Mouse (Mus musculus): Measurements from ENCODE around the gene Zfp52. TPM values are rescaled to one million over a fixed set of nuclear protein-coding genes. Genes with fewer than 3 reads are reported as not detected.
A peak's percentile ranks its signal among the peaks of the same experiment; 100 is the strongest.

Gene Zfp52
- total RNA-seq, 1 experiment: 3.7 TPM

- TF ChIP-seq ZC3H11A (IDR thresholded peaks at IDR 0.05; ENCODE audit: borderline replicate concordance, low read depth, low read length) (no peak), MAFK (IDR thresholded peaks at IDR 0.05; ENCODE audit: insufficient read depth, low read depth, low read length) (no peak), CHD2 (IDR thresholded peaks at IDR 0.05; ENCODE audit: low read depth, low read length) (no peak), HCFC1 (IDR thresholded peaks at IDR 0.05; ENCODE audit: borderline replicate concordance, insufficient read depth, low read length) (no peak)
- H3K9me3 ChIP-seq (ENCODE audit: control insufficient read depth, insufficient read depth, low read depth, low read length): no peaks in the 10 kb centered on the region
- H3K4me1 ChIP-seq (ENCODE audit: control insufficient read depth in 2 of 2, insufficient read depth in 2 of 2, low read length in 2 of 2, poor library complexity in 1 of 2): peaks cover 5 to 13% of the 10 kb centered on the region in 2 experiments; a peak in 2 of 4 replicates
Observed at GRCm38 (mm10) chr17:21531621-21532020, 3.7 kb upstream of the Zfp52 start.

DNA sequence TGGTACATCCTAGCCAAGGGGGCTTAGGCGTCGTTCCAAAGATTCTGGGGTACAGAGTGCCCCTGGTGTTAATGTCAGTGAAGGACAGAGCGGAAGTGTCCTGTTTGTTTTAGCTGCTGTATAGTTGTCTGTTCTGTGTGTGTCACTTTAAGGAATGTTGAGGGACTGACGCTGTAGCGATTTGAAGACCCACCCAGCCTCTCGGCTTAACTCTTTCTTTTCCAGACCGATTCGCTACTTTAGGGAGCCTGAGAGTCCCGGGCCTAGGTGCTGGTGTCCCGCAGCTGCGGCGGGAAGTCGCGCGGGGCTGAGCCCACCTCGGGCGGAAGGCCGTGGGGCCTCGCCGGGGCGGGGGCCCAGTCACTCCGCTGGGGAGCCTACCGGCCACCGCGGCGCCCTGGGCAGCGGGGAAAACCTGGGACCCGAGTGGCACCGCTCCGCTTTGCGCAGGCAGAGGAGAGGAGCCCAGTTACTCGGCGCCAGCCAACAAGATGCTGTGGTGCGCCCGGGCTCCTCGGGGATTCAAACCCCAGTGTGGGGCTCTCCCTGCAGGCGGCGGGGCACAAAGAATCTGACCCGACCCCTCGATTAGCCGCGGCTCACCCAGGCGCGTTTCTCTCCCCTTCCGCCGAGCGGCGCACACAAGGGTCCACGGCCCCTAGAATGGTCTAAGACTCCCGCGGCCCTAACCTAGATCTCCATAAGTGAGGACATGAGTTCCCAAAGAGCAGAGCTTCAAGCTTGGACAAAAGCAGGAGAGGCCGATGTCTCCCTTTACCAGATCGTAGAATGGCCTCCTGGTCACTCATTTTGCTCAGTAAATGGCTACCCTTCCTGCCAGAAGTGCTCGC lies 3.0 kb upstream of the Zfp52 start:
- H3K9me3 ChIP-seq (ENCODE audit: control insufficient read depth, insufficient read depth, low read depth, low read length): no peaks in the 10 kb centered on the region
- H3K4me3 ChIP-seq (ENCODE audit: insufficient read depth in 1 of 2, low read depth in 1 of 2, low read length in 2 of 2, poor library complexity in 1 of 2, severe bottlenecking in 1 of 2): peak overlapping the region; percentile 77 to 79
- H3K9ac ChIP-seq (ENCODE audit: insufficient read depth, low read depth, low read length, poor library complexity, severe bottlenecking): peak overlapping the region; percentile 83
- in situ Hi-C loops (cut with MboI; ENCODE audit: low sequenced_read_pairs in 2 of 2, unreplicated experiment in 2 of 2): no loop called here
- TF ChIP-seq ZC3H11A (IDR thresholded peaks at IDR 0.05; ENCODE audit: borderline replicate concordance, low read depth, low read length) (no peak), CHD2 (IDR thresholded peaks at IDR 0.05; ENCODE audit: low read depth, low read length) (no peak), ZNF384 (IDR thresholded peaks at IDR 0.05; ENCODE audit: low read depth, low read length) (no peak), MAFK (IDR thresholded peaks at IDR 0.05; ENCODE audit: insufficient read depth, low read depth, low read length) (no peak), HCFC1 (IDR thresholded peaks at IDR 0.05; ENCODE audit: borderline replicate concordance, insufficient read depth, low read length) (no peak)
- peak overlapping the region; percentile 50; the same call in 1 of the 2 replicates for H3K27ac ChIP-seq (ENCODE audit: insufficient read depth, low read depth, low read length, poor library complexity, severe bottlenecking)
- peak; percentile 38 for DNase-seq (ENCODE audit: low read depth, low spot score)
- H3K36me3 ChIP-seq (ENCODE audit: control insufficient read depth, insufficient read depth, low read length, poor library complexity, severe bottlenecking): no peaks in the 10 kb centered on the region
- peaks cover 5 to 13% of the 10 kb centered on the region in 2 experiments; a peak in 2 of 4 replicates for H3K4me1 ChIP-seq (ENCODE audit: control insufficient read depth in 2 of 2, insufficient read depth in 2 of 2, low read length in 2 of 2, poor library complexity in 1 of 2)

More at GRCm38 (mm10) chr17:21531621-21532020, 3.7 kb upstream of the Zfp52 start:
- no peak overlapping the region for H3K27ac ChIP-seq (ENCODE audit: insufficient read depth, low read depth, low read length, poor library complexity, severe bottlenecking)
- DNase-seq (ENCODE audit: low read depth, low spot score): no peak
- H3K36me3 ChIP-seq (ENCODE audit: control insufficient read depth, insufficient read depth, low read length, poor library complexity, severe bottlenecking): no peaks in the 10 kb centered on the region
- in situ Hi-C loops (cut with MboI; ENCODE audit: low sequenced_read_pairs in 2 of 2, unreplicated experiment in 2 of 2): no loop called here
- peak overlapping the region; percentile 83; the same call in 1 of the 2 replicates for H3K9ac ChIP-seq (ENCODE audit: insufficient read depth, low read depth, low read length, poor library complexity, severe bottlenecking)
- peak overlapping the region; percentile 77 to 79 for H3K4me3 ChIP-seq (ENCODE audit: insufficient read depth in 1 of 2, low read depth in 1 of 2, low read length in 2 of 2, poor library complexity in 1 of 2, severe bottlenecking in 1 of 2)

GRCm38 (mm10) chr17:21533961-21534360 lies 1.4 kb upstream of the Zfp52 start:
- in situ Hi-C loops (cut with MboI; ENCODE audit: low sequenced_read_pairs in 2 of 2, unreplicated experiment in 2 of 2): no loop called here
- H3K9ac ChIP-seq (ENCODE audit: insufficient read depth, low read depth, low read length, poor library complexity, severe bottlenecking): no peak overlapping the region
- no peaks in the 10 kb centered on the region for H3K36me3 ChIP-seq (ENCODE audit: control insufficient read depth, insufficient read depth, low read length, poor library complexity, severe bottlenecking)
- TF ChIP-seq HCFC1 (IDR thresholded peaks at IDR 0.05; ENCODE audit: borderline replicate concordance, insufficient read depth, low read length) (no peak), CHD2 (IDR thresholded peaks at IDR 0.05; ENCODE audit: low read depth, low read length) (no peak), ZC3H11A (IDR thresholded peaks at IDR 0.05; ENCODE audit: borderline replicate concordance, low read depth, low read length) (no peak)
- no peaks in the 10 kb centered on the region for H3K9me3 ChIP-seq (ENCODE audit: control insufficient read depth, insufficient read depth, low read depth, low read length)
- H3K4me1 ChIP-seq (ENCODE audit: control insufficient read depth in 2 of 2, insufficient read depth in 2 of 2, low read length in 2 of 2, poor library complexity in 1 of 2): peaks cover 5 to 13% of the 10 kb centered on the region in 2 experiments; a peak in 2 of 4 replicates
- no peak for DNase-seq (ENCODE audit: low read depth, low spot score)
- no peak overlapping the region for H3K4me3 ChIP-seq (ENCODE audit: insufficient read depth in 1 of 2, low read depth in 1 of 2, low read length in 2 of 2, poor library complexity in 1 of 2, severe bottlenecking in 1 of 2)
- no peak overlapping the region for H3K27ac ChIP-seq (ENCODE audit: insufficient read depth, low read depth, low read length, poor library complexity, severe bottlenecking)

DNA sequence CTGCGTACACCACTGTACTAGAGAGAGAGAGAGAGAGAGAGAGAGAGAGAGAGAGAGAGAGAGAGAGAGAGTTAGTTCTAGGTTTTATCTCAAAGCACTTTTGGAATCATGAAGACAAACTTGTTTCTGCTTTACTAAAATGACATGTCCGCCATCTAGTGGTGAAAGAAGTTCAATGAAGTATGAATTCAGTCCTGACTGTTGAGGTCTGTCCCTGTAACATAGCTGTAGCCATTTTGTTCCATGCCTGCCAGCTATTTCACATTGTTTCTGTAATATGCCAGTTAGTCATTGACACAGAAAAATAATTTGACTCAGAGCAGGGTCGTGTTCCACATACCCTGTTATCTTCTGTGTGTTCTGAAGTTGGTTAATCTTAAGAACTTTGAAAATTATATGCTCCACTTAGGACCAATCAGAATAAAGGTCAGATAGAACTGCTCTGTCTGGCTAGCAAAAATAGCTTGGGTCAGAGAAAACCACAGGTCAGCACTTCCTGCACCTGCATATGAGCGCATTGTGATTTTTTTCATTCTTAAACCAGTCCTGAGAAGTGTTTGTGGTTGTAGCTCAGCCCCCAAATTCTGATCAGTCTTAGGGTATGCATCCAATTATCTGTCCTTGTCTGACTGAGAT lies 761 bp upstream of the Zfp52 start:
- Histone ChIP-seq H3K4me1 (ENCODE audit: control insufficient read depth in 2 of 2, insufficient read depth in 2 of 2, low read length in 2 of 2, poor library complexity in 1 of 2) (peaks cover 5 to 13% of the 10 kb centered on the region in 2 experiments; a peak in 2 of 4 replicates), H3K36me3 (ENCODE audit: control insufficient read depth, insufficient read depth, low read length, poor library complexity, severe bottlenecking) (no peaks in the 10 kb centered on the region), H3K9ac (ENCODE audit: insufficient read depth, low read depth, low read length, poor library complexity, severe bottlenecking) (no peak overlapping the region), H3K27ac (ENCODE audit: insufficient read depth, low read depth, low read length, poor library complexity, severe bottlenecking) (no peak overlapping the region), H3K9me3 (ENCODE audit: control insufficient read depth, insufficient read depth, low read depth, low read length) (no peaks in the 10 kb centered on the region), H3K4me3 (ENCODE audit: insufficient read depth in 1 of 2, low read depth in 1 of 2, low read length in 2 of 2, poor library complexity in 1 of 2, severe bottlenecking in 1 of 2) (no peak overlapping the region)
- peak; percentile 74 for DNase-seq (ENCODE audit: low read depth, low spot score)
- in situ Hi-C loops (cut with MboI; ENCODE audit: low sequenced_read_pairs in 2 of 2, unreplicated experiment in 2 of 2): no loop called here
- TF ChIP-seq ZC3H11A (IDR thresholded peaks at IDR 0.05; ENCODE audit: borderline replicate concordance, low read depth, low read length) (peak; percentile 55; the same call in 1 of the 2 replicates), CHD2 (IDR thresholded peaks at IDR 0.05; ENCODE audit: low read depth, low read length) (no peak)
